Mouse (Mus musculus): ENCODE measurements at regions not wholly inside any gene's neighbourhood (a gene's known extent, or its start where the extent isn't known, plus 50 kb on each side); places are given as distances from the start of the nearest gene placed in this dataset.

GRCm38 (mm10) chr15:96905520-96905919 is 150.2 kb downstream of the Slc38a4 start:
- TF ChIP-seq CTCF (IDR thresholded peaks at IDR 0.05; ENCODE audit: insufficient read depth, low read length) (no peak), POLR2A (IDR thresholded peaks at IDR 0.05; ENCODE audit: borderline replicate concordance, extremely low read depth, low read depth, low read length) (no peak)

All from lung, adult 2 months (tissue).